Mouse (Mus musculus) lung, adult 2 months (tissue): Measurements from ENCODE around the gene Guca1a. TPM values are rescaled to one million over a fixed set of nuclear protein-coding genes. Genes with fewer than 3 reads are reported as not detected.

Experiments
- DNase-seq: peaks from one replicate; pipeline ENCODE4 v3.0.0; 2022
- H3K4me1 ChIP-seq: fragments of 200-500 bp; 2 replicates; pipeline ENCODE4 v1.6.1; 2011; ENCODE audit warnings: low read length; ENCODE audit not compliant: control insufficient read depth, insufficient read depth
- H3K4me3 ChIP-seq: fragments of 200-500 bp; replicated peaks from 2 replicates; pipeline ENCODE3; 2011; ENCODE audit warnings: low read depth, mild to moderate bottlenecking, control low read depth, low read length; ENCODE audit errors: extremely low read depth
- CTCF ChIP-seq: fragments of 200-500 bp; IDR thresholded peaks from 2 replicates; pipeline ENCODE4 v1.5.1; 2011; ENCODE audit warnings: mild to moderate bottlenecking, low read length, control low read depth; ENCODE audit not compliant: insufficient read depth
- POLR2A ChIP-seq: fragments of 200-500 bp; IDR thresholded peaks from 2 replicates; pipeline ENCODE4 v1.6.1; 2011; ENCODE audit warnings: low read depth, mild to moderate bottlenecking, control low read depth, low read length, borderline replicate concordance; ENCODE audit errors: extremely low read depth
- WGBS: fragments of 180-500 bp; shearing (Covaris S2); methylation state at CpG from one replicate; pipeline ENCODE4 v1.1.7; 2018; 5-methylcytosine and 5-hydroxymethylcytosine counted together
- polyA plus RNA-seq: library from polyadenylated mRNA; depleted of rRNA; stranded (reverse); fragments of >200 nt; gene quantifications from 2 replicates; pipeline ENCODE4 v1.2.3, GENCODE M21; 2012

Gene Guca1a
- polyA plus RNA-seq, 1 experiment: 2.9 TPM

- Histone ChIP-seq H3K4me3 (no peak within 1 kb of the TSS), H3K4me1 (no peaks in the 10 kb centered on the region)
- 35% methylated on average over 10 of the region's 10 CpGs for WGBS
- no peak for DNase-seq
- TF ChIP-seq POLR2A (no peak), CTCF (no peak)
Observed at GRCm38 (mm10) chr17:47385145-47385544, 15.2 kb downstream of the Guca1a start, which contains the start of gene Guca1b. Gene Guca1b, plus strand, starts transcription at chr17:47385393.

DNA sequence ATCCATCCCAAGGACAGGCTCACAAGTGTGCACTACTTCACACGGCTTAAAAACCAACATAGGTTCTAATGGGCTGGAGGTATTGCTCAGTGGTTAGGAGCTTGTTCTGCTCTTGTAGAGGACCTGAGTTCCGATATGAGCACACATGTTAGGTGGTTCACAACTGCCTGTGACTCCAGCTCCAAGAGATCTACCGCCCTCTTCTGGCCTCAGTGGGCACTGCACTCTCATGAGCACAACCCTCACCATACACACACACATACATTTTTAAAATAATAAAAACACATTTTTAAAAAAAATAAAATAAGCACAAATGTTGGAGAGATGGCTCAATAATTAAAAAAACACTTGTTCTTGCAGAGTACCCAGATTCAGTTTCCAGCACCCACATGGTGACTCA is 16.3 kb downstream of the Guca1a start:
- 93% methylated on average over 3 of the region's 3 CpGs for WGBS
- Histone ChIP-seq H3K4me1 (no peaks in the 10 kb centered on the region), H3K4me3 (no peak overlapping the region)
- DNase-seq: no peak
- no peak for TF ChIP-seq CTCF
- TF ChIP-seq POLR2A: no peak

DNA sequence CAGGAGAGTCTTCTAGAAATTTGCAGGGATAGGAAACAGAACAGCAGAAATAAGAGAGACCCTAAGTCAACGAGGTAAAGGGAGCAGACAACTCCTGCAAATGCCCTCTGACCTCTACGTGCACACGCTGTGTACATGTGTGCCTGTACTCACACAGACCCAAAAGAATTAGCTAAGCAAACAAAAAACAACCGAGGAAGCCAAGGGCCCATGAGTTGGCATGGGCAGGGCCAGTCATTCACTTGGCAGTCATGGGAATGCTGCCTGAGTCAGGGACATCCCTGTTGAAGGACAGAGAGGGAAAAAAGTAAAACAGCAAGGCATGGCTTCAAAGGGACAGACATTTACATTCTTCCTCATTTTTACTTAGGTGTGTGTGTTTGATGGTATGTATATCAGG is 17.1 kb downstream of the Guca1a start:
- H3K4me3 ChIP-seq: no peak overlapping the region
- H3K4me1 ChIP-seq: no peaks in the 10 kb centered on the region
- no peak for DNase-seq
- no peak for TF ChIP-seq CTCF
- TF ChIP-seq POLR2A: no peak
- 75% methylated on average over 4 of the region's 4 CpGs for WGBS

GRCm38 (mm10) chr17:47381917-47382316 is 18.5 kb downstream of the Guca1a start:
- WGBS: 85% methylated on average over 11 of the region's 11 CpGs
- H3K4me1 ChIP-seq: no peaks in the 10 kb centered on the region
- DNase-seq: no peak
- TF ChIP-seq CTCF (no peak), POLR2A (no peak)
- no peak overlapping the region for H3K4me3 ChIP-seq

DNA sequence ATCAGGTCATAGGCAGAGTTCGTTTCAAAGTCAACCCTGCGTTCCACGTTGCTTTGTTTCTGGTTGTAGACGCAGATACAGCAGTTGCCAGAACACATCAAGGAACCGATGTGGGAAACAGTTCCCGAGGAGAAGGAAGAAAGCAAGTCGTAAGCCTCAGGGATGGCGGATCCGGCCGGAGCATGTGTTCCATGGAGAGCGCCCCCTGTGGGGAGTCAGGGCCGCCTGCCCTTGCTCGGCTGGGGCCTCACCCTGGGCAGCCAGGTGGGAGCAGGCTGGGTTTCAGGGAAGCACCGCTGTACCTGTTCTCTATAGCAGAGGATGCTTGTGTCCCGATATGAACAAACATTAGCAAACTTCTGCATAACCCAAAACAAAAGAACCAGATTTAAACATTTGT is 22.3 kb downstream of the Guca1a start:
- no peak for TF ChIP-seq POLR2A
- no peak for TF ChIP-seq CTCF
- H3K4me3 ChIP-seq: no peak overlapping the region
- no peaks in the 10 kb centered on the region for H3K4me1 ChIP-seq
- WGBS: 81% methylated on average over 15 of the region's 15 CpGs
- DNase-seq: no peak

DNA sequence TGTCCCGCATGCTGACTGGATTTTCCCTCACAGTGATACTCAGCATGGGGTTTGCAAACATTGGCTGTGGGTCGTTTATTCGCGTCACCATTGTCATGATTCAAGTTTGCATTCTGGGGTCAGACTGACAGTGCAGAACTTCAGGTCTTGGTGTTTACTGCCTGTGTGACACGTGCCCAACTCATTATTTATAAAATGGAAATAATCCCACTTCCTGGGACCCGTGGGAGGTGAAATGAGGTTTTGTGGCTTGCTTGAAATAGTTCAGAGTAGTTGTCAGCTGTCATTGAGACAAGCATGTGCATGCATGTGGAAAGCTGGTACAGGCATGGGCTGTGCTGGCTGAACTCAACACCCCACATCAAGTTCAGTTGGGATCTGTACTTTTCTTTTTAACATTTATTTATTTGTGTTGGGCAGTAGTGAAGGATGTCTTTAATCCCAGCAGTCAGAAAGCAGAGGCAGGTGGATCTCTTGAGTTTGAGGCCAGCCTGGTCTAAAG is 23.6 kb downstream of the Guca1a start:
- 76% methylated on average over 6 of the region's 6 CpGs for WGBS
- Histone ChIP-seq H3K4me1 (no peaks in the 10 kb centered on the region), H3K4me3 (no peak overlapping the region)
- no peak for DNase-seq
- TF ChIP-seq POLR2A: no peak
- TF ChIP-seq CTCF: no peak

DNA sequence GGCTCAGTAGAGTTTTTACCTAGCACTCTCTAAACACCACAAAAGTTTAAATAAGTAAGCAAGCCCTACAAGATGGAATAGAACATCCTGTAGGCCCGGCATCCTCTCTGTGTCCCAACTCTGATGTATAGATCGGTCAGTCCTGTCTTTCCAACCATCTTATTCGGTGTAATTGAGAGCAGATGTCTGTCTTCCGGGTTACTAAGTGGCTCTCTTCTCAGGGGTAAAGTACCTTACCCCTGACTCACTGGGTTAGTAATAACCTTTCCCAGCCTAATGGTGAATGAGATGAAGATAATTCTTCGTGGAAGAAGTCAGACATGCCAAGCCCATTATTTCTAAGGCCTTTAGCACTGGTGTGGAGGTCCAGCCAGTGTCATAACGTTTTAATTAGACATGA is 26.4 kb downstream of the Guca1a start:
- Histone ChIP-seq H3K4me3 (no peak overlapping the region), H3K4me1 (0 out of 2 replicates have a peak, but pooled peaks cover 2% of the 10 kb centered on the region)
- no peak for TF ChIP-seq CTCF
- no peak for TF ChIP-seq POLR2A
- 89% methylated on average over 6 of the region's 6 CpGs for WGBS
- DNase-seq: no peak

DNA sequence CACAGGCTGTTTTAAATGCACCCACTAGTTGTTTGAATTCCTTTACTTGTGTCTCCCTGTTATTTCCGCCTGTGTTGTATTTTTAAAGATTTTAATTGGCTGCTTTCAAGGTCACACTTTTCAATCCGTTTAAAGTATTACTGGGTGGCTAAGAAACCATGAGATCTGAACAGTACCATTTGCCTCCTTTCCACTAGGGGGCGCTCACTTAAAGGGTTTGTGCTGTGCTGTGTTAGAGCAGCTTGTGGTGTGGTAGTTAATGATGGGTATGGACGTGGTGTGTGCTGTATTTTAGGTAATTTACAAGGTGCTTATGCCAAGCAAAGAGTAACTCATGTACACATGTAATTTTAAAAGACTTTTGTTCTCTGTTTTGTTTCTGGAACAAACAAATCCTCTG is 28.9 kb downstream of the Guca1a start:
- DNase-seq: peak; percentile 41
- 7% methylated on average over 4 of the region's 4 CpGs for WGBS
- peaks cover 2% of the 10 kb centered on the region; the same call in 1 of the 2 replicates for H3K4me1 ChIP-seq
- TF ChIP-seq POLR2A (no peak), CTCF (peak; percentile 53)
- H3K4me3 ChIP-seq: no peak overlapping the region

- no peak for DNase-seq
- 2% methylated on average over 20 of the region's 20 CpGs for WGBS
- Histone ChIP-seq H3K4me1 (peaks cover 2% of the 10 kb centered on the region; the same call in 1 of the 2 replicates), H3K4me3 (peak overlapping the region; percentile 56)
- TF ChIP-seq POLR2A (no peak), CTCF (no peak)
Observed at GRCm38 (mm10) chr17:47369087-47369443, 31.3 kb downstream of the Guca1a start.

DNA sequence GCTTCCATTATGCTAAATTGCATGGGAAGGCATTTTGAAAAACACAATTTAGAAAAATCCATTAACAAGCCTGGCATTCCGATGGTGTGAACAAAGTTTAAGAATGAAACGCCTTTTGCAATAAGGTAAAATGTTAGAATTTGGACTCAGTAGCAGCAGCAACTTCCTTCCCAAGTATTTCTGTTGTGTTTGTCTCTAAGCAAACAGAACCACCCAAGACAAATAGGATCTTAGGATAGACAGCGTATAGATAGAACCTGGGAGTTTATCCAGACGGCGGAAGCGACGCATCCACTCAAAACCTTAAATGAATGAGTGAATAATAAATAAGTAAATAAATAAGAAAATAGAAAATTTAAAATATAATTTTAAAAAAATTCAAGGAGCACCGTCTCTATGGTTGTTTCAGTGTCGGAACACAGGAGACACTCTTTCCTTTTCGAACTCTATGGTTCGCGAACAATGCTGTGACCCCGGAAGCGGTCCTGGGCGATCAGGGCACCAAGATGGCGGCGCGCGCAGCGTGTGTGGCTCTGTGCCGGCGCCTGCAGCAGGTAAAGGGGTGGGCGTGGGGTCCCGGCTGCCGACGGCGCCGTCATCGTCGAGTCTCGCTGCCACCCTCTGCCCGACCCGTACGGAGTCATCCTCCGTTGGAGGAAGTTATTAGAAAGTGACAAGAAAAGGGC is 31.8 kb downstream of the Guca1a start, which contains the start of gene Mrps10:
Mrps10 (plus strand) TSS at position 487 of the 686 bp plus-strand sequence.
- TF ChIP-seq POLR2A (peak; percentile 44; the same call in 1 of the 2 replicates), CTCF (no peak)
- Histone ChIP-seq H3K4me1 (peaks cover 2% of the 10 kb centered on the region; the same call in 1 of the 2 replicates), H3K4me3 (peak within 1 kb of the TSS; percentile 56)
- 3% methylated on average over 35 of the region's 35 CpGs for WGBS
- DNase-seq: peak; percentile 70

- no peak for TF ChIP-seq CTCF
- TF ChIP-seq POLR2A: no peak
- Histone ChIP-seq H3K4me1 (no peaks in the 10 kb centered on the region), H3K4me3 (no peak overlapping the region)
- DNase-seq: no peak
- 61% methylated on average over 11 of the region's 11 CpGs for WGBS
Observed at GRCm38 (mm10) chr17:47361343-47361742, 39.0 kb downstream of the Guca1a start.
